Mouse (Mus musculus) ovary, postnatal 10 days (tissue): Measurements from ENCODE around the gene Zmynd8.

Source experiments
- DNase-seq: peaks from one replicate; pipeline ENCODE4 v3.0.0; 2022; ENCODE audit warnings: low spot score

Zmynd8 gene

GRCm38 (mm10) chr2:165879403-165880178, 19.2 kb downstream of the Zmynd8 start:
- no peak for DNase-seq

DNA sequence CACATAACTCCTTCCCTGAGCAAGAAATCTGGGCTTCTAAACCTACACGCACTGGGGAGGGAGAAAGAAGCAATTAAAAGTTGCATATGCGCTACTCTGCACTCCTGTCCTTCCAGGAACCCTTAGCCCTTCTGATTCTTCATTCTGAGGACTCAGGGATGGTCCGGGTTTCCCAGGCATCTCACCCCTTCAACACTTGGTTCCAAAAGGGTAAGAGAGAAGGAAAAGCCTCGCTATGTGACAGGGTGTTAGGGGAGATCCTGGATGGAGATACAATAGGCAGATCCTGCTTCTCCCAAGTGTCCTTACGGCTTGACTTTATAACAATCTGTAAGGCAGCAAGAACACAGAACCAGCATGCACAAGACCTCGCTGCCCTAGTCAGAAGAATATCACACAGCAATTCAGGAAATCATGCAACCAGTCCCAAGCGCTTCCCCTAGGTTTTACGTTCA, 19.9 kb downstream of the Zmynd8 start:
- no peak for DNase-seq

DNA sequence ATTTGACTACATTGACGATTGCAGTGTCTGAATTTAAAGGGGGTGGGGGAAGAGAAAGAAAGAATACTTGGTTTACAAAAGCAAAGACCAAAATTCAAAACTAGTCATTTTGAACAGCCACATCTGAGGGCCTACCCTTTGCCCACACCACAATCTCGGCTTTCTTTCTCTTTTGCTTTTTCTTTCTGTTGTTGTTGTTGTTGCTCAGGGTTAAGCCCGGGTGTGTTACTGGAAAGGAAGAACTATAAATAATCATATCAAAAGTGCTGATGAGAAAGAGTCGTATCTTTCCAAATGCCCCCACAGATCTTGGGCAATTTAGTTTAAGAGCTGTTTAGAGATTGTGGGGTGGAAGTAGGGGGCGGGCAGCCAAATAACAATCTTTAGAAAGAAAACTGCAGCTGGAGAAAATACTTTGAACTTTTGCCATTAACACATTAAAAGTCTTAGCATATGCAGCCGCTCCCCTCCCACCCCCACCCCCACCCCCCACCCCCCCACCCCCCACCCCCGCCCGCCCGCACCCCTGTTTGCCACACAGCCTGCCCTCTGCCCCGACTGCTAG, 20.7 kb downstream of the Zmynd8 start:
- DNase-seq: no peak

DNA sequence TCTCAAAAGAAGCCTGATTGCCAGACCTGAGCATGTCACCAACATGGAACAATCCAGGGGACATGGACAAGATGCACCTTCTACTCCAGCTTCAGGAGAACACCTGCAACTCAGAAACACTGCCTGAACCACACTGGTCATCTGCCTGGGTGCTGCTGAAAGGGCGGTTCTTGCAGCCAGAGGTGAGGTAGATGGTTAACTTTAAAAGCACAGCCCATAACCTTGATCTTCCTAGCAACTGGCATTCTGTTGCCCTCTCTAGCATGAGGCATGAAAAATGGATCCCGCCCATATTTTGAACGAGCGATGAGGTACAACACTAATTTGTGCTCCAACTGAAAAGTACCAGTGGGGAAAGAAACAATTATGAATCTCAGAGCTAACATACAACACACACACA, 21.6 kb downstream of the Zmynd8 start:
- no peak for DNase-seq

DNA sequence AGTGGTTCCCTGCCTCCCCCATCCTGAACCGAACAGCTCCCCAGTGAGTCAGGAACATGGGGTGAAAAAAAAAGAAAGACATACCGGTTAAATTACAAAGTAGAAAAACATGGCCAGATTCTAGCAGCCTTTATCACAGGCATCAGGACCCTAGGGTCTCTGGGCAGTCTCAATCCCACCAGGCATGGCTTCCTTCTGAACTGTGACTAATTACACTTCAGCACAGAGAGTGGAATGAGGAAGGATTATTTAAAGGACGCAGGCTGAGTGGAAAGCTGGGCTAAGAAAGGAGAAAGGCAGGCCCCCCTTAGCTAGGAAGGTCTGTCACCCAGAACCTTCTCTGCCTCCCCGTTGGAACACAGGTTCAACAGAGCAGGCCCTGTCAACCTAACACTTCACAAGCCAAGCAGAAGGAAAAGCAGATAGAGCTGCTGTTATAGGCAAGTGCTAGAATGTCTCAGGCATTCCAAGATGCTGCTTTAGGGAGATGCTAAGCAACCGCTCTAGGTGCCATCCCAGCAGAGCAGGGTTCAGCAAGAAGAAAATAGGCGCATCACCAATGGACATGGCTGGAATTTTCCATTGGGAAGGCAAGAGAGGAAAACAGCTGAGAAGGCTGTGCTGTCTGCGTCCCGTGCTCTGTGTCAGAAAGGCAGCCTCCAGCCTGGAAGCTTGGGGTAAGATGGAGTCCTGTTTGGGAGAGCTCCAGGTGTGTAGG, 22.5 kb downstream of the Zmynd8 start:
- no peak for DNase-seq

- DNase-seq: no peak
These were observed 23.3 kb downstream of the Zmynd8 start for GRCm38 (mm10) chr2:165875406-165875955.

DNA sequence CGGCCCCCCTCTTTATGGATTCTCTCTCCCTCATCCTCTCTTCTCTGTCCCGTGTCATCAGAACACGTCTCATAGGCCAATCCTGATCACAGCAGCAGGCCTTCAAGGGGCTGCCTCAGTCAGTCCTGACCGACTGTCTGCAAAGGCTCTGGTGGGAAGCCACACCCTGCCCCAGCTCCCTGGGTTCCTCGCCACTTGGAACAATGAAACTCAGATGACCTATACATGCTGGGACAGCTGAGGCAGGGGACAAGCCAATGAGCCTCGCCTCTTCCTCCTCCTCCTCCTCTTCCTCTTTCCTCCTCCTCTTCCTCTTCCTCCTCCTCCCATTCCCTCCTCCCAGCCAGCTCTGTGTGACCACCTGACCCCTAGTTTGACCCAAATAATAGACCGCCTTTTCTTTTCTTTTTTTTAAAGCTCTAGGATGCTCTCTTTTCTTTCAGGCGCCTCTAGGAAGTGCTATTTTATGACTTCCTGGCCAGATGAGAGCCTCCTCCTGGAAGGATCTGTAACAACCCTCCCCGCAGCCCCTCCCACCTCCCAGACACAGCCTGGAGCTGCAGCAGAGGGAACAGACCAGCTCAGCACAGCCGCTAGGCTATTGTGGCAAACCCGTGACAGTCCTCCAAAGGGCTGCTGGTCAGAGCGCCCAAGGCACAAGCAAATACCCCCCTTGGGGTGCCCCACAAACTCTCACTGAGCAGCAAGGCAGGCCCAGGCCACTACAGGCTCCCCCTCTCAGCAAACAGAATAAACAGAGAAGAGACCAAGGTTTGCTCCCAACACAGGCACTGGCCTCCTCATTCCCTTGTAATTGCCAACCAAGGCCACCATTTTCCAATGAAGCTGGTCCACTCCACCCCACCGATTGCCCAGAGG, 24.1 kb downstream of the Zmynd8 start:
- no peak for DNase-seq

GRCm38 (mm10) chr2:165873777-165874176, 25.0 kb downstream of the Zmynd8 start:
- DNase-seq: no peak

GRCm38 (mm10) chr2:165873196-165873595, 25.6 kb downstream of the Zmynd8 start:
- DNase-seq: no peak

DNA sequence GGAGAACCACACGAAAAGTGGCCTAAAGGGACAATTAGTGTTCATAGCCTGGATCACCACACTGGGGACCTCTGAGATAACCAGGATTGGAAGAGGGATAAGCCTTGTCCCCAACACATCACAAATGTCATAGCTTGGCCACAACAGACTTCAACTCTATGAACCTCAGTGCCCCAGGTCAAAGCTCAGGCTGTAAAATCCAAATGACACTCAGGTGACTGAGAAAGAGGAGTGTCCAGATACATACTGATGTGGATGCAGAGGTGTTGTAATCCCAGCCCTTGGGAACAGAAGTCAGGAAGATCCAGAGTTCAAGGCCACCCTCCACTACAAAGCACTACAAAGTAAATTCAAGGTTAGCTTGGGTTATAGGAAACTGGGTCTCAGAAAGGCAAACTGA, 29.6 kb downstream of the Zmynd8 start:
- no peak for DNase-seq

- no peak for DNase-seq
These were observed 30.2 kb downstream of the Zmynd8 start for GRCm38 (mm10) chr2:165868522-165869175.

GRCm38 (mm10) chr2:165867549-165867948, 31.3 kb downstream of the Zmynd8 start:
- no peak for DNase-seq

GRCm38 (mm10) chr2:165866951-165867387, 31.8 kb downstream of the Zmynd8 start:
- DNase-seq: no peak

DNA sequence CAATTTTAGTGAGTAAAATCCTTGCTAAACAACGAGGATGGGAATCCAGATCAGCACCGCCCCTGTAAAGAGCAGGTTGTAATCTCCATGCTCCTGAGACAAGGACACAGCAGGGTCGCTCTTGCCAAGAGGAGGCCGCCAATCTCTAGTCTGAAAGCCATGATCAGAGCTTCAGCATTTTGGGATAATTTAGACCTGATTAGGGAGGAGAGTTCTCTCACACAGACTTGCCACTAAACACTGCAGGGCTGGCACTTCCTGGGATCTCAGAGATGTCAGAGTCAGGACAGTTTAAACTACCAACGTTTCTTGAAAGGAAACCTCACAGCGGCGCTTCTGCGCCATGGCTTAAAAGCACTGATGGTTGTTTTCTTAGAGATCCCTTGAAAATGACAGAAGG, 32.4 kb downstream of the Zmynd8 start:
- no peak for DNase-seq

DNA sequence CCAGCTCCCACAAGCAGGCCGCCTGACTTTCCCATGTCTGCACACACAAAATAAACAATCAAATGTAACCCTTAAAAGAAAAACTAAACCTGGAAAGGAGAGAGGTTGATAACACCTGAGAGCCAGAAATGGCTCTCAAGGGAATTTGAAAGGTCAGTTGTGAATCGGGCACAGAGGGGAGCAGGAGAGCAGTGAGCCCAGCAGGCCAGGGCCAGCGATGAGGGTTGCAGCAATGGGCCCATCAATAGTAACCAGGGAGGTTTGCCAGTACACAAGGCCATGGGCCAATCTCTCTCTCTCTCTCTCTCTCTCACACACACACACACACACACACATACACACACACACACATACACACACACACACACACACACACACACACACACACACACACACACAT, 34.0 kb downstream of the Zmynd8 start:
- DNase-seq: no peak

GRCm38 (mm10) chr2:165861683-165862594, 36.9 kb downstream of the Zmynd8 start:
- no peak for DNase-seq

GRCm38 (mm10) chr2:165860962-165861682, 37.7 kb downstream of the Zmynd8 start:
- no peak for DNase-seq

DNA sequence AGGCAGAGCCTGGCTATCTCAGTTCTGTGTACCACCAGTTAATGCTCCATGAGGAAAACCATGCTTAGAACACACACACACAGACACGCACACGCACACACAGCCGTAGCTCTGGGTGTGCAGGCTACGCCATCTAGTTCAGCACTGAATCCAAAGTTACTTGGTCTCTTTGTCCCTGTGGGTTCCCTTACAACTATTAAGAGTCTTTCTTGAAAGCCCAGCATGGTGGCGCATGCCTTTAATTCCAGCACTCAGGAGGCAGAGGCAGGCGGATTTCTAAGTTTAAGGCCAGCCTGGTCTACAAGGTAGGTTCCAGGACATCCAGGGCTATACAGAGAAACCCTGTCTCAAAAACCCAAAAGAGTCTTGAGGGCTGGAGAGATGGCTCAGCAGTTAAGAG, 38.4 kb downstream of the Zmynd8 start:
- DNase-seq: no peak
